Mouse (Mus musculus): ENCODE measurements at regions not wholly inside any gene's neighbourhood (a gene's known extent, or its start where the extent isn't known, plus 50 kb on each side); places are given as distances from the start of the nearest gene placed in this dataset.

DNA sequence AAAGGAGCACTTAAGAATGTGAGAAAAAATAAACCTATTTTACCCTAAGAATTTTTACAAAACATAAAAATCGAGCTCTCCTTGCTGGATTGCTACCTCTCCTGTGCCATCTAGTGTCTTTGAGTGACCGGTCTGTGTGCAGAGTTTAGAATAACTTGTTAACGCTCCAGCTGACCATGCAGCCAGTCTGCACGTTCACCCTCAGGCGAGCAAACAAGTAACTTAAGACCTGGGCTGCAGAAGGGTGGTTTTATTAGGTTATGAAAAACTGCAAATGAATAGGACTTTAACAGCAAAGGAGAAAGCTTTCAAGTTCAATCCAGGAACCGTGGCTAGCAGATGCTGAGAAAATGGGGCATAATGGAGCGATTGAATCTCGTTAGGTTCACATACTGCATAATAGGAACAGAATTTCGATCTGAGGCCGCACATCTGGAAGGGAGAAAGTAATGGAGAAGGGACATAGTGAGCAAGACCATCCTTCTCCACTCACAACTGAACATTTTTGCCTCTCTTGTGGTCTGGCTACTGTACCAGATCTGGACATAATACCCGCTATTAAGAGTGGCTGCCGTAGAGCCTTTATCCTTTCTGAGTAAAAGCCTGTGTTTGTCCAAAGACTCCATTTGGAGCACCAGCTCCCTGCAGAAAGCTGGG lies 363.0 kb upstream of the Intu start:
- DNase-seq (ENCODE audit: low read depth), result no peak

DNA sequence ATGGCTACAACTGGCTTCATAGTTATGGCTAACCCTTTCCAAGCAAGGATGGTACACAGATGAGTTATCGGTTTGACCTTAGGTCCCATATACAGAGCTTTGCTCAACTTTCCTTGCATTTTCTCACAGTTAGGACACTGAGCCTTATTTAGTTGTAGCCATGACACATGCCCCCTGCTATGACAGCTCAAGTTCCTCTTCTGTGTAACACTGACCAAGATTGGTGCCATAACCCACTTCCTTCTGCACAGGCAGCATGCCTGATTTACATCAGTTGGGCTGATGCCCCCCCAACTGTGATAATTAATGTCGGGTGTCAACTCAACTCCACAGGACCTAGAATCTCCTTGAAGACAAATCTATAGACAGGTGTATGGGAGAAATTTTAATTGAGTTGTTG lies 361.5 kb upstream of the Intu start:
- no peak for DNase-seq (ENCODE audit: low read depth)

GRCm38 (mm10) chr3:40179726-40180317 lies 351.3 kb upstream of the Intu start:
- DNase-seq (ENCODE audit: low read depth), result no peak

- no peak for DNase-seq (ENCODE audit: low read depth)
These were observed 345.3 kb upstream of the Intu start for GRCm38 (mm10) chr3:40185597-40186320.

DNA sequence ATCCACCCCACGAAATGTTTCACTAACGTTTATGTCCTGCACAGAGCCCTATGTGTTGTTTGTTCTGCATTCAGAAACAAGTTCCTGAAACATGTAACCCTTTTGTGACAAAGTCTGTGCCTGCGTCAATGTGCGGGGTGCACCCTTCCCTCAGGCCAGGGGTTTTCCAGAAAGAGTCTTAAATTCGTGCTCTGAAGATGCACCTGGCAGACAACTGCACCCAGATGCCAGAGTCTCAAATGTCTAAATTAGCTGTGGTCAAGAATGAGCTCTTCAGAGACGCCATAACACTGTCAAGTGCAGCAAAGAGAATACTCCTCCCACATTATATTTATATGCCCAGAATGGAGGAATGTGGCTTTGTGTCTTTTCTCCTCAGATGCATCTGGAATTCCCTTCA lies 341.6 kb upstream of the Intu start:
- DNase-seq (ENCODE audit: low read depth), result no peak

- no peak for DNase-seq (ENCODE audit: low read depth)
These were observed 341.1 kb upstream of the Intu start for GRCm38 (mm10) chr3:40190024-40190423.

GRCm38 (mm10) chr3:40200174-40200573 lies 330.9 kb upstream of the Intu start:
- no peak for DNase-seq (ENCODE audit: low read depth)

DNA sequence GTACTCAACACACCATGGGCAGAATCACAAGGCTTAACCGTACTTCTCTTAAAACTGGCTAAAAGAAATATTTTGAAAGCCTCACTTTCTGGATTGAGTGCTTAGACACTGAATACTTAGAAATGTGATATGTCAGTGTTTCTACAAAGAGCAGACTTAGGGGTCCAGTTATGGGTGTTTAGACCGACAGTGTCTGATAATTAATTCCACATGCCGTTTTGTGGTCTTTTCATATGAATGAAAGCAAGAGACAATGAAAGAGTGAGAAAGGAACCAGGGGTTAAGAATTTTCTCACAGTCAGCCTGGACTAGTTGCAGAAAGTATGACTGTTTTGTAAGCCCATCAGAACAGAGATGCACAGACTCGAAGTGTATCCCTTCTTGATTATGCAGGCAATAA lies 324.8 kb upstream of the Intu start:
- DNase-seq (ENCODE audit: low read depth), result no peak

DNA sequence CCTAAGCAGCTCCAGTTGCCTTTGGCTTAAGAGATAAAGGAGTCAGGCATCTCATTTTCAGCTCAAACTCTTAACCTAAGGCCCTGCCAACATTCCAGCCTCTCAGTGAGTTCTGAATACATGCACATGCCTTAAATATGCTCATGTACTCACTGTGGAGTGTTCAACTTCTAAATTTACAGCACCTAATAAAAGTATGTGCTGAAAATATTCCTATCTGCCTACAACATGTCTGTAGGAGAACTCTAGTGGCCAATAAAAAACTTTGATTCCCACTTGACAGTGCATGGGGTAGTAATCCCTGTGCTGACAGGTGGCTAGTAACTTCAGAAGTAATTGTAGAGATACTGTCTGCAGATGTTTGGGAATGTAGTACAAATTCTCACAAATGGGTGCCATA lies 319.3 kb upstream of the Intu start:
- DNase-seq (ENCODE audit: low read depth), result no peak

DNA sequence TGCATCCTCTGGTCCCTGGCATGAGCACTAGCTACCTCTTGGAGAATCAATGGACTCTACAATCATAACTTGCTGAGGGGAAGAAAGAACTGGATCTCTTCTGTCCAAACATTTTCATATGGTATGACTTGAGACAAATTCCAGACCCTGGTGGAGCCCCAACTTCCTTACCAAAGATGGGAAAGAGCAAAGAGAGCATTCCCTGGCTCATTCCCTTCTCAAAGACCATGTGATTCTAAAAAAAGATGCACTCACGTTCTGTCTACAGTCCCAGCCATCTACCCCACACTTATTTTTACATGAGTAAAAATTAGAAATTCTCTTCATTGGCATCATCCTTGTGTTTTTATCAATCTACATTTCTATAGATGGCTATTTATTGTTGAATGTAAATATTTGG lies 304.3 kb upstream of the Intu start:
- DNase-seq (ENCODE audit: low read depth), result no peak

DNA sequence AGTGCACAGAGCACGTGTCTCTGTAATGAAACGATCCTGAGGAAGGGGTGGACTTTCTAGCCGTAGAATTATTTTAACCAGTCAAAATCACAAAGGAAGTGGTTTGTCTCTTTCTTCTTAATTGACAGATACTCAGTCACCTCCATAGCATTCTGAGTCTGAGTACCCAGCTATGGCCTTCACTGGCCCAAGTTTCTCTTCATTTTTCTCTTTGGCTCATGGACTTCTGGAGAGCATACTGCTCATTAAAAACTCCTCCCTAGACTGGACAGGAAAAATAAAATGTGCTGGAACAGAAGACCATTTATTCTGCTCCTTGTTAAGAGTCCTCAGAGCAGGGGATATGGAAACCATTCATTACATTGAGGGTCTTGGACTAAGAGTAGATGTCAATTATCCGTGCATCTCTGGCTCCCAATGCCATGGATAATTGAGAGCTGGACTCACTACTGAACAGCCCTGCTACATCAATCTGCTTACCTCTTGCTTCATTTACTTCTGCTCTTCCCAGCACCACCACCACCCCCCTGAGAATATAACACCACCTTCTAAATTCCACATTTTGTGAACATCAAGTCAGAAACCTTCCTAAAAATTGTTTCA lies 287.5 kb upstream of the Intu start:
- DNase-seq (ENCODE audit: low read depth), result no peak

DNA sequence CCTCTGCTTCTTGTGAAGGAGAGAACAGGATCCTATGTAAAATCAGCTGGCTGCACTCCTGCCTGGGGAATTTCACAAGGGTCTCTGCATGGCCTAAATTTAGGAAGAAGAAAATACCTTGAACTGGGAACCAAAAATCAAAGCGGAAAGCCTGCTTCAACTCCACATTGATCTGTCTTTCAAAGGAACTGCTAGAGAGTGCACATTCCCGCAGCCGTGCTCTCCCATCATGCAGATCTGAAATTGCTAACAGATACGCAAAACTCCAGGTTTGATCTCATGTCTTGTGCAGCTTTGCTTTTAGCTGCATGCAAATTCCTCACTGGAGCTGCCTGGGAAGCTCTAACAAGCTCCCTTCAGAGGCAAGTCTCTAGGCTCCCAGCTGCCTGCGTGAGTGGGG lies 276.7 kb upstream of the Intu start:
- DNase-seq (ENCODE audit: low read depth), result no peak

DNA sequence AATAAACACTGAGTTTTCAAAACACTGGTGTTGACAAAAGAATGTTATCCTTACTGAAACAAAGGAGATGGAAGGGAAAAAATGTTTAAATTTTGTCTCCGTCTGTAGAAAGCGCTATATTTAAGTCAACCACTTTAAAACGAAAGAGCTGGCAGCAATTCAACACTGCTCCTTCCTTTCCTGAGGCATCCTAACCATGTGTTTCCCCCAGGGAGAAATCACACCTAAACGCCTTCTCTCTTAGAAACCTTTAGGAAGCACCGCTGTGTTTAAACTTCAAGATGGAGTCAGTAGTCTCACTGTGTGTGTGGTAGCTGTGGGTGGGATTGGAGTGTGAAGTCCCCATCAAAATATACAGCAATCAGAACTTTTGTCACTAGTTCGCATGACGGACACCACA lies 268.6 kb upstream of the Intu start:
- DNase-seq (ENCODE audit: low read depth), result no peak

GRCm38 (mm10) chr3:40267514-40267913 lies 263.6 kb upstream of the Intu start:
- DNase-seq (ENCODE audit: low read depth), result no peak

- DNase-seq (ENCODE audit: low read depth), result no peak
These were observed 248.2 kb upstream of the Intu start for GRCm38 (mm10) chr3:40282926-40283325.

DNA sequence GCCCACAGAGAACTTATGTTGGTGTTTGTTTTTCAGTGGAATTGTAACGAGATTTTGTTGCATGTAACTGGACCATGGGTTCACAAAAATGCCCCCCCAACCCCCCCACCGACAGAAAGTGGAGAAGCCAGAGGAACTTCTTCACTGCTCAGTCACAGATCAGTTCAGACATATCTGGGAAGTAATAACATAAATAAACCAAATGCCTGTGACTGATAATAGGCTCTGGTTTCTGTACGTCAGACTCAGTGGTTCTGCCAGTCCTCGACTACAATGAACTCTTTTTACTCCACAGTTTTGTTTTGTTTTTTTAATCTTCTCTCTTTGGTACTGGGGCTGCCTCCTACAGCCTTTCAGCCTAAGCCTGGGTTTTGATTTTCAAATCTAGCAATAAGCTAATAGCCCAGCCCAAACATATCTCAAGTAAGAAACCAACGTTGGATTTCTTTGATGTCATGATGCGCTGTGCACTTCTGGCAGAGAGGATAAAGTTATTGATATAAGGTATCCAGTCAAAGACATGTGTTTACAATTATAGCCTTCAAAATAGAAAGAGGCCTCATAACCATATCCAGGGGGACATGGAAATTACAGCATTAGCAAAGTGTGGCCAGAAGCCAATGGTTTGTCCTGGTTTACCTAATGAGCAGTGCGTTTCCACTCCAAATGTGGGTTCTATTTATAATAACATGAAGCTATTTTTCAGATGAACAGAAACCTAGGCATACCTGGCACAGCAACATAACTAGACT lies 244.0 kb upstream of the Intu start:
- no peak for DNase-seq (ENCODE audit: low read depth)

DNA sequence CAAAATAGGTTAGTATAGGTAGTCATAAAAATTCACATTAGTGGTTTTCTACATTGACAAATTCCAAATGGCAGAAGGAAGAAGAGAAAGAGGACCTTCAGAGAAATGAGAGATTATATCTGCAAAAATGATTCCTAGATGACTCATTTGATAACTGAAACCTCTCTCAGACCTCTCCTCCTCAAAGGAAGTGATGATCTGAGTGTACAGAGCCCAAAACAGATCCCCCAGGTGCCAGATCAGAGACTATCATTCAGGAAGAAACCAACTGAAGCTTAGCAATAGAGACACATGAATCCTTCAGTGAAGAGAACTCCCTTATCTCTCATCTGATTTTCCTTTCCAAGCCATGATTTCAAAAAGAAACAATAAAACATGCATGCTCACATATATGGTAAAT lies 234.0 kb upstream of the Intu start:
- DNase-seq (ENCODE audit: low read depth), result no peak

- DNase-seq (ENCODE audit: low read depth), result no peak
These were observed 210.8 kb upstream of the Intu start for GRCm38 (mm10) chr3:40320319-40320718.

DNA sequence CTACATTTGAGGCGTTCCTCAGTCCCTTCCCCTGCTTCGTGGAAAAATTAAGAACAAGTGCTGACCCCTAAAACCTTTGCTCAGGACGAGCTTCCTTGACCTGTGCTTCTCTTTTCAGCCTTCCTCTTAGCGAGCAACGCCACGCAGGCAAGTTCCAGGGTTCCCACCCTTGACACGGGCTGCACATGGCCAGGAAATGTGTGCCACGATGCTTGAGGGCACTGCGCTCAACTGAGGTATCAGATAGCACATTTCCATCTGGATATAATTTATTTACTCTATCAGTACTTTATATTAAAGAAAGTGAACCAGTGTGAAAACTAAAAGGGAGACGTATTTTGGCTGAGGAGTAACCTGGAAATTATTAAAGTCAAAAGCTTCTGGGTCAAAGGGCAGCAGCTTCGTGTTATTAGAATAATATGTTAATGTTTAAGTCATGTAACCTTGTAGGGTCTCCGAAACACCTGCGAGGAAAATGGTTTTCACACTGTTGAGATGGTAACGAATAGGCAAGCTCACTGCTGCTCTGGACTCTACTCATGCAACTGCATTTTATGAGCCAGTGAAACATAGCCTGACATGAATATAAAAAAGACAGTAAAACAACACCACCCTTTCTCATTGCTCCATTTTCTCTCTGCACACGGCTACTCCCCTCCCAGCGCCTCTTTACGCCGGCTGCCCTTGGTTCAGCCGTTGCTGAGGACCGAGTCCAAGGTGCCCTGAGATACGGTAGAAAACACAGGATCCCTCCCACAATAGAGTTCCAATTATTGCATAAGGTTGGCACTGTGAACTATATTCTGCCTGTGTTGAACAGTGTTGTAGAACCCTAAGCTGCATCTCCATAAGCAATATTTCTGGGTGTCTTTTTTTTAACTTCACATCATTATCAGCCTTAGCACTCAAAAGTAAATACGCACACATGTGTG lies 204.9 kb upstream of the Intu start:
- DNase-seq (ENCODE audit: low read depth), result no peak

DNA sequence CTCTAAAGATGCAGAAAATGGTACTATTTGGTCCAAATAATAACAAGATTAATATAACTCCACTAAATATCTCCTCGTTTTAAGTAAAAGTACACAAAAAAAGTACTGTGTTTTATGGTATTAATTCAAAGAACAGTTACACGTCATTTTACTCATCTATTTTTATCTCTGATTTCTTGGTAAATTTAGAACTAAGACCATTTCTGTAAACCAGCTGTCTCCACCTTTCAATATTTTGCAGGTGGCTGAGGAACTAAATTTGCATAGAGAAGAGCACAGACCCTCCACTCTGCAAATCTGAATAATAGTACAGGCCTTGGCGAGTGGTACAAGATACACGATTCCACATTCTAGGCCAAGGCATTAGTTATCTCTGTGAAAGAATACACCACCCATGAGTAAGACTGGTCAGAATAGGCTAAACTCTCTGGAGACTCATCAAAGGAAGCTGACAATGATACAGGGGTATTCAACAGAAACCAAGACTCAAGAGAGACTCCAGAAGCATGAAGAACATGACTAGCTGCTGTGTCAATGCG lies 191.5 kb upstream of the Intu start:
- DNase-seq (ENCODE audit: low read depth), result no peak

- no peak for DNase-seq (ENCODE audit: low read depth)
These were observed 176.0 kb upstream of the Intu start for GRCm38 (mm10) chr3:40355103-40355502.

All from c-Kit-positive CD71-negative TER-119-negative erythroid progenitor cells, embryonic 14.5 days (primary cell).